Mouse (Mus musculus) spleen, adult 2 months (tissue): ENCODE measurements around the gene Ninl.

Experiments
- CTCF ChIP-seq: fragments of 200-500 bp; IDR thresholded peaks from 2 replicates; pipeline ENCODE4 v1.5.1; 2011; ENCODE audit warnings: mild to moderate bottlenecking, inconsistent platforms; ENCODE audit not compliant: insufficient read depth, insufficient read length, insufficient replicate concordance; ENCODE audit errors: extremely low read depth
- POLR2A ChIP-seq: fragments of 200-500 bp; IDR thresholded peaks from 2 replicates; pipeline ENCODE4 v1.6.1; 2011; ENCODE audit warnings: low read depth, low read length, inconsistent platforms

DNA sequence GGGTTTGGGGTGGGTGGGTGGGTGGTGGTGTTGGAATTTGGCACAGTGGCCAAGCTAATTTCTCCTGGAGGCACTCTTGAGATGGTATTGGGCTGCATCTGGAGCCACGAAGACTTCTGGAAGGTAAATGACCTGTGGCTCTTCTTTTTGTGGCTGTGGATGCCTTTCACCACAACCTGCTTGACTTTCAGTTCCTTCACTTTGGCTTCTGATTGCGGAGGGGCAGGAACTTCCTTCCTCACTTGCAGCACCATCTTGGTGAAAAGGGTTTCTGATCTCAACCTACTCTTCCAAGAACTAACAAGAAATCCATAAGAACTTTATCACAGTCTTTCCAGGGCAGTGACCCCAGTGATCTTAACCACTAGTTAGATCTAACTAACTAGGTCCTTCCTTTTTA is 23.9 kb downstream of the Ninl start:
- no peak for TF ChIP-seq CTCF
- TF ChIP-seq POLR2A: no peak
